Mouse (Mus musculus) lung, postnatal 0 days (tissue): ENCODE measurements around the gene Tmem108.

Experiments used
- CTCF ChIP-seq: IDR thresholded peaks from 2 replicates; pipeline ENCODE4 v1.5.1; 2016; ENCODE audit warnings: antibody characterized with exemption, mild to moderate bottlenecking
- EP300 ChIP-seq: IDR thresholded peaks from 2 replicates; pipeline ENCODE4 v1.6.1; 2016; ENCODE audit warnings: antibody characterized with exemption, mild to moderate bottlenecking, control low read depth

DNA sequence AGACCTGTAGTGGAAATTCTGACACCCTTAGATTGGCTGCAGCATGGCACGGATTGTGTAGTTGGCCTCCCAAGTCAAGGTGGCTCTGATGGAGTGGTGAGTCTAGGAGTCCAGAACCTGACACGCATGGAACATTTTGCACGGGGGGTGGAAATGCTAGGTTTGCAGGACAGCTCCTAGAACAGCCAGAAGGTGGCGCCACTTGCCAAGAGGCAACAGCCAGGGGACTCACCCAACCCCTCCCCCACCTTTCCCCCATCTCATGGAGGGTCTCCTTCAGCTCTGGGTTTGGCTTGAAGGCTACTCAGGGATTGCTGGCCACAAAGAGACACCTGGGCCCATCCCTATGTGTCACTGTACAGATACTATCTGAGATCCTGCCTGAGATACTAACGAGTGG is 292.1 kb downstream of the Tmem108 start:
- TF ChIP-seq CTCF: peak; percentile 54
- TF ChIP-seq EP300: no peak
